ENCODE assay signal across 15 mouse cellular contexts in the genomic region with DNA sequence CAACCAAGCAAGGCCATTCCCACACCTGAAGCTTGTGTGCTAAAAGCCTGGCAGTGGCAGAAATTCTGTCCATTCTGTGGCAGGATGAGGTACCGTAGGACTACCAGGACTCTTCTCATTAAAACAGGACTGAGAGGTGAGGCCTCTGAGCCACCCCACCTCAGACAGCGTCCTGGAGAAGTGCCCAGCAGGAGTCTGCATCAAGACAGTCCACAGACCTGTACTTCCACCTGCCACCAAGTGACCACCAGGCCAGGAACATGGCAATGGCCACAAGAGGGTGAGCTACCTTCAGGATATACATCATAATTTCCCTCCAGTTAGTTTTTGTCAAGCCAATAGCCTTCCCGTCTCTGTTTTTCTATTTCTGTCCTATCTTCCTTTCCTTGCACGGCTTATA. TPM values are rescaled to one million over a fixed set of nuclear protein-coding genes. Genes with fewer than 3 reads are reported as not detected.
DNase-seq lines count a peak whose midpoint lies in the region; ATAC-seq and TF ChIP-seq lines count a peak whose summit lies in the region.
"Had no signal": no experiment of that assay in that cellular context is flagged by ENCODE, and none has a peak within 500 bp of the region (broad histone marks: within the 10 kb centered on the region; RNA-seq: fewer than 3 reads in every experiment).

No protein-coding gene starts in this region.

- no peaks in the 10 kb centered on the region for H3K9me3 ChIP-seq in kidney, postnatal 0 days (replicated peaks; ENCODE audit: low read length)
- no peaks in the 10 kb centered on the region for H3K9me3 ChIP-seq in kidney, embryonic 16.5 days (ENCODE audit: low read length)
- H3K9me3 ChIP-seq in embryonic facial prominence, embryonic 10.5 days: no peaks in the 10 kb centered on the region
- H3K9me3 ChIP-seq: forebrain, embryonic 13.5 days; midbrain, embryonic 12.5 days had no signal

- no peak for TF ChIP-seq POLR2A in heart, adult 2 months (IDR thresholded peaks at IDR 0.05; ENCODE audit: insufficient read depth, low read depth, low read length)
- TF ChIP-seq POLR2A in brain, embryonic 14.5 days (IDR thresholded peaks at IDR 0.05; ENCODE audit: borderline replicate concordance, extremely low read depth, insufficient read depth, insufficient read length, poor library complexity, severe bottlenecking): no peak

- H3K4me3 ChIP-seq in heart, adult 2 months: no peak overlapping the region
- no peak overlapping the region for H3K4me3 ChIP-seq in kidney, postnatal 0 days (replicated peaks; ENCODE audit: low read depth, low read length)
- H3K4me3 ChIP-seq in kidney, embryonic 16.5 days (ENCODE audit: low read length): no peak overlapping the region
- H3K4me3 ChIP-seq in embryonic facial prominence, embryonic 10.5 days: no peak overlapping the region
- H3K4me3 ChIP-seq: forebrain, embryonic 13.5 days; midbrain, embryonic 12.5 days had no signal

- ATAC-seq in kidney, postnatal 0 days (replicated peaks; ENCODE audit: low FRiP score, low read depth): no peak
- ATAC-seq in kidney, embryonic 16.5 days (ENCODE audit: low FRiP score, low TSS enrichment): no peak
- ATAC-seq: CD4-positive, CD25-positive, alpha-beta regulatory T cell, adult 4 months; forebrain, embryonic 13.5 days; inflammation-experienced regulatory T-cells, adult 6 months had no signal

- peaks cover 2% of the 10 kb centered on the region; the same call in 1 of the 2 replicates for H3K4me1 ChIP-seq in heart, adult 2 months (ENCODE audit: control insufficient read depth, insufficient read depth, low read length)
- H3K4me1 ChIP-seq in kidney, postnatal 0 days (replicated peaks; ENCODE audit: insufficient read depth, low read length): no peaks in the 10 kb centered on the region
- H3K4me1 ChIP-seq in kidney, embryonic 16.5 days (ENCODE audit: insufficient read depth, low read length): no peaks in the 10 kb centered on the region
- no peaks in the 10 kb centered on the region for H3K4me1 ChIP-seq in embryonic facial prominence, embryonic 10.5 days
- H3K4me1 ChIP-seq: forebrain, embryonic 13.5 days; midbrain, embryonic 12.5 days had no signal

- 63% methylated on average over 4 of the region's 4 CpGs for WGBS in heart, adult 2 months
- 85% methylated on average over 4 of the region's 4 CpGs for WGBS in kidney, postnatal 0 days
- WGBS in kidney, embryonic 16.5 days: 89% methylated on average over 4 of the region's 4 CpGs
- 91% methylated on average over 4 of the region's 4 CpGs for WGBS in embryonic facial prominence, embryonic 10.5 days

- no peak for TF ChIP-seq EP300 in heart, adult 2 months (IDR thresholded peaks at IDR 0.05; ENCODE audit: insufficient read depth, low read depth, low read length)

- H3K9ac ChIP-seq in heart, adult 2 months (ENCODE audit: low read depth, low read length): no peak overlapping the region
- H3K9ac ChIP-seq in kidney, postnatal 0 days (ENCODE audit: low read depth, low read length): no peak overlapping the region
- no peak overlapping the region for H3K9ac ChIP-seq in kidney, embryonic 16.5 days (replicated peaks; ENCODE audit: low read length)
- H3K9ac ChIP-seq: forebrain, embryonic 13.5 days; midbrain, embryonic 12.5 days had no signal

- peak in 1 of 2 experiments; percentile 16 for DNase-seq in heart, adult 2 months
- no peak for DNase-seq in heart, adult 9 months (ENCODE audit: low spot score in 2 of 2)
- DNase-seq in kidney, postnatal 0 days (ENCODE audit: low spot score): no peak
- DNase-seq in brain, embryonic 14.5 days (ENCODE audit: low read depth): no peak
- DNase-seq in embryonic facial prominence, embryonic 10.5 days (ENCODE audit: low spot score): peak; percentile 6
- no peak for DNase-seq in right cerebral cortex, postnatal 4 days
- DNase-seq: liver; lung, postnatal 36 days; right cerebral cortex, postnatal 25 days; thymus, postnatal 14 days had no signal

- TF ChIP-seq CTCF in heart, adult 2 months (IDR thresholded peaks at IDR 0.05): peak; percentile 23; the same call in 1 of the 2 replicates
- TF ChIP-seq CTCF in kidney, postnatal 0 days (IDR thresholded peaks at IDR 0.05; ENCODE audit: low read depth): peak; percentile 51
- 0 out of 2 replicates have a peak, but pooled peaks have one; percentile 3 for TF ChIP-seq CTCF in brain, embryonic 14.5 days (IDR thresholded peaks at IDR 0.05; ENCODE audit: borderline replicate concordance, extremely low read depth, insufficient read depth, insufficient read length)

- H3K36me3 ChIP-seq in heart, adult 2 months (ENCODE audit: control insufficient read depth, insufficient read depth, low read length): no peaks in the 10 kb centered on the region; the same call in 1 of the 2 replicates
- peaks cover 87% of the 10 kb centered on the region for H3K36me3 ChIP-seq in kidney, postnatal 0 days (ENCODE audit: insufficient read depth, low read length)
- peaks cover 96% of the 10 kb centered on the region for H3K36me3 ChIP-seq in kidney, embryonic 16.5 days (ENCODE audit: insufficient read depth, low read length)
- peaks cover 100% of the 10 kb centered on the region for H3K36me3 ChIP-seq in embryonic facial prominence, embryonic 10.5 days (replicated peaks)

- H3K27me3 ChIP-seq in heart, adult 2 months (ENCODE audit: control insufficient read depth, insufficient read depth, low read length): no peaks in the 10 kb centered on the region
- no peaks in the 10 kb centered on the region for H3K27me3 ChIP-seq in kidney, postnatal 0 days (ENCODE audit: insufficient read depth, low read length)
- no peaks in the 10 kb centered on the region for H3K27me3 ChIP-seq in kidney, embryonic 16.5 days (ENCODE audit: insufficient read depth, low read length)
- H3K27me3 ChIP-seq in embryonic facial prominence, embryonic 10.5 days (replicated peaks; ENCODE audit: low read depth, poor library complexity, severe bottlenecking): no peaks in the 10 kb centered on the region
- H3K27me3 ChIP-seq: forebrain, embryonic 13.5 days; midbrain, embryonic 12.5 days had no signal

- H3K4me2 ChIP-seq in kidney, postnatal 0 days (ENCODE audit: low read length): no peak overlapping the region
- no peak overlapping the region for H3K4me2 ChIP-seq in kidney, embryonic 16.5 days (replicated peaks; ENCODE audit: low read depth, low read length)
- H3K4me2 ChIP-seq: forebrain, embryonic 13.5 days; midbrain, embryonic 12.5 days had no signal

- intact Hi-C loops in heart, adult 2 months (cut with DNase I): no loop called here

- no peaks in the 10 kb centered on the region for H3K79me2 ChIP-seq in heart, adult 2 months (replicated peaks; ENCODE audit: control insufficient read depth, insufficient read depth, low read length)

- H3K27ac ChIP-seq in heart, adult 2 months: no peak overlapping the region; the same call in none of the 2 replicates
- no peak overlapping the region for H3K27ac ChIP-seq in kidney, postnatal 0 days
- no peak overlapping the region for H3K27ac ChIP-seq in kidney, embryonic 16.5 days (ENCODE audit: low read length)
- no peak overlapping the region for H3K27ac ChIP-seq in embryonic facial prominence, embryonic 10.5 days (replicated peaks)
- H3K27ac ChIP-seq: forebrain, embryonic 13.5 days; midbrain, embryonic 12.5 days had no signal

RNA-seq across cellular contexts. Expression of a gene that starts 16.8 kb away (rescaled TPM):
- 10 to 100 TPM; 16.1 to 21.0 TPM for total RNA-seq in heart, adult 2 months (2021)
- polyA plus RNA-seq in heart, adult 2 months (2012; rRNA removed): 20.6 and 23.8 TPM in 2 replicates
- 15.7 and 16.0 TPM in 2 replicates for polyA plus RNA-seq in kidney, postnatal 0 days (2015; fragmentation: Nextera tagmentation; extraction: Ambion mirVana)
- 22.7 and 26.4 TPM in 2 replicates for polyA plus RNA-seq in kidney, embryonic 16.5 days (2015; fragmentation: Nextera tagmentation; extraction: Ambion mirVana)
- polyA plus RNA-seq in brain, embryonic 14.5 days (2012; rRNA removed): 48.0 and 52.3 TPM in 2 replicates
- 25.4 and 26.5 TPM in 2 replicates for polyA plus RNA-seq in embryonic facial prominence, embryonic 10.5 days (2016; fragmentation: Nextera tagmentation; extraction: Ambion mirVana)

RNA-seq across cellular contexts. Expression of a gene that starts 33.5 kb away (rescaled TPM):
- 10 to 100 TPM in 1 of 2 experiments, 1 to 10 TPM in 1; 9.7 to 11.8 TPM for total RNA-seq in heart, adult 2 months (2021)
- 11.0 and 13.0 TPM in 2 replicates for polyA plus RNA-seq in heart, adult 2 months (2012; rRNA removed)
- polyA plus RNA-seq in kidney, postnatal 0 days (2015; fragmentation: Nextera tagmentation; extraction: Ambion mirVana): 27.9 and 33.4 TPM in 2 replicates
- 32.0 and 33.9 TPM in 2 replicates for polyA plus RNA-seq in kidney, embryonic 16.5 days (2015; fragmentation: Nextera tagmentation; extraction: Ambion mirVana)
- 33.5 and 37.0 TPM in 2 replicates for polyA plus RNA-seq in brain, embryonic 14.5 days (2012; rRNA removed)
- polyA plus RNA-seq in embryonic facial prominence, embryonic 10.5 days (2016; fragmentation: Nextera tagmentation; extraction: Ambion mirVana): 12.8 and 16.8 TPM in 2 replicates

RNA-seq across cellular contexts. Expression of a gene that starts 35.9 kb away (rescaled TPM):
- under 1 TPM; 0.18 to 0.47 TPM for total RNA-seq in heart, adult 2 months (2021)
- 0.85 and 1.7 TPM in 2 replicates for polyA plus RNA-seq in heart, adult 2 months (2012; rRNA removed)
- 0.46 and 0.64 TPM in 2 replicates for polyA plus RNA-seq in kidney, postnatal 0 days (2015; fragmentation: Nextera tagmentation; extraction: Ambion mirVana)
- 0.36 and 0.97 TPM in 2 replicates for polyA plus RNA-seq in kidney, embryonic 16.5 days (2015; fragmentation: Nextera tagmentation; extraction: Ambion mirVana)
- polyA plus RNA-seq in brain, embryonic 14.5 days (2012; rRNA removed): 1.3 and 1.7 TPM in 2 replicates
- polyA plus RNA-seq in embryonic facial prominence, embryonic 10.5 days (2016; fragmentation: Nextera tagmentation; extraction: Ambion mirVana): 0.71 and 1.2 TPM in 2 replicates
